Mouse (Mus musculus) midbrain, embryonic 11.5 days (tissue): Measurements from ENCODE around the gene C5ar1. TPM values are rescaled to one million over a fixed set of nuclear protein-coding genes. Genes with fewer than 3 reads are reported as not detected.
A peak's percentile ranks its signal among the peaks of the same experiment; 100 is the strongest.
"Not testable (repeated sequence)": the region's sequence is repeated elsewhere in the genome, so short reads cannot be mapped to it uniquely, and the experiment has no call there.

ENCODE experiments used
- ATAC-seq: fragments of 200-750 bp; cut with Nextera tagmentation; 2 replicates; pipeline ENCODE4 v1.8.0; 2017; ENCODE audit warnings: moderate TSS enrichment, moderate library complexity; ENCODE audit not compliant: low FRiP score
- DNase-seq: peaks from one replicate; pipeline ENCODE4 v3.0.0; 2015; ENCODE audit warnings: low spot score; ENCODE audit errors: missing footprints
- H3K27ac ChIP-seq: fragments of 300-500 bp; sonication (generic); 2 replicates; pipeline ENCODE4 v1.5.1; 2014; ENCODE audit warnings: low read depth, low read length
- H3K27me3 ChIP-seq: fragments of 300-500 bp; sonication (generic); 2 replicates; pipeline ENCODE4 v1.6.1; 2014; ENCODE audit warnings: mild to moderate bottlenecking, low read length, moderate library complexity, mixed read lengths; ENCODE audit not compliant: control insufficient read depth, insufficient read depth
- H3K36me3 ChIP-seq: fragments of 300-500 bp; sonication (generic); 2 replicates; pipeline ENCODE4 v1.6.1; 2014; ENCODE audit warnings: mild to moderate bottlenecking, low read length, moderate library complexity, mixed read lengths; ENCODE audit not compliant: control insufficient read depth, insufficient read depth
- H3K4me1 ChIP-seq: fragments of 300-500 bp; sonication (generic); 2 replicates; pipeline ENCODE4 v1.6.1; 2014; ENCODE audit warnings: low read length; ENCODE audit not compliant: control insufficient read depth, insufficient read depth
- H3K4me2 ChIP-seq: fragments of 300-500 bp; sonication (generic); 2 replicates; pipeline ENCODE4 v1.6.1; 2014; ENCODE audit warnings: mild to moderate bottlenecking, moderate library complexity
- H3K4me3 ChIP-seq: fragments of 300-500 bp; sonication (generic); 2 replicates; pipeline ENCODE4 v1.5.1; 2014; ENCODE audit warnings: low read depth, low read length
- H3K9ac ChIP-seq: fragments of 300-500 bp; sonication (generic); 2 replicates; pipeline ENCODE4 v1.6.1; 2014; ENCODE audit warnings: low read length
- H3K9me3 ChIP-seq: fragments of 300-500 bp; sonication (generic); 2 replicates; pipeline ENCODE4 v1.6.1; 2016; ENCODE audit warnings: low read length; ENCODE audit not compliant: control insufficient read depth
- WGBS: fragments of 180-500 bp; shearing (Covaris S2); extraction: QIAGEN DNeasy Blood & Tissue Kit; methylation state at CpG from one replicate; pipeline ENCODE4 v1.1.7; 2014; 5-methylcytosine and 5-hydroxymethylcytosine counted together
- polyA plus RNA-seq: library from polyadenylated mRNA; unstranded; fragments of >200 nt; fragmentation: Nextera tagmentation; extraction: Ambion mirVana; gene quantifications from 2 replicates; pipeline ENCODE4 v1.2.1, GENCODE M21; 2014

C5ar1 gene
- polyA plus RNA-seq, 1 experiment from 2014 or later = 1.3 TPM

DNA sequence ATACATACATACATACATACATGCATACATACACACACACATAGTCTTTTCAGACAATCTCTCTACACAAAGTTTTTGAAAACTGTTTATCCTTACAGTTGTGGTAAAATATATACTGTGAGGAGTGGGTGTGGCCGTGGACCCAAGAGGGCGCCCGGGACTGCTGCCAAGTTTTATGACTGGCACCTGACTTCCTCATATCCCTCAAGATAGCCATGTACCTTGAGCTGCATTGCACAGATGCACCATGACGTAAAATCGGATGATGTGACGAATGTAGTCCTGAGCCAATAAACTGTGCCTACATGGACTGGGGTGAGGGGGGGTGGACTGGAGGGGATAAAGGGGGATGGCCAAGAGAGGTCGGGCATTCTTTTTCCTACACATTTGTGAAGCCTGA is 7.3 kb upstream of the C5ar1 start:
- not testable (repeated sequence) for H3K4me1 ChIP-seq, H3K4me2 ChIP-seq, H3K9ac ChIP-seq, DNase-seq, ATAC-seq, H3K27me3 ChIP-seq, H3K9me3 ChIP-seq, H3K36me3 ChIP-seq, H3K4me3 ChIP-seq, H3K27ac ChIP-seq
- 91% methylated on average over 7 of the region's 7 CpGs for WGBS

DNA sequence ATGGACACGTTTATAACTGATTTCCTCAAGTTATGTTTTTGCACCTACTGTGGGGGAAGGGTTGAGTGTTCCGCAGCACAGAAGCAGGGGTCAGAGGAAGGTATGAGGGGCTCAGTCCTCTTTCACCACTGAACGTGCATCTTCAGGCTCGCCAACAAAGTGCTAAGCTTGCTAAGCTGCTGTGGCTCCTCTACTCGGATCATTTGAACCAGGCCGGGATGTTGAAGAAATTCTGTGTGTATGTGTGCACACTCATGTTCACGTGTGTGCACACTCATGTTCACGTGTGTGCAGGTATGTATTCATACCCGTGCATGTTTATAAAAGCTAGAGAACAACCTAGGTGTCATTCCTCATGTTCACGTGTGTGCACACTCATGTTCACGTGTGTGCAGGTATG is 6.5 kb upstream of the C5ar1 start:
- no peak for ATAC-seq

DNA sequence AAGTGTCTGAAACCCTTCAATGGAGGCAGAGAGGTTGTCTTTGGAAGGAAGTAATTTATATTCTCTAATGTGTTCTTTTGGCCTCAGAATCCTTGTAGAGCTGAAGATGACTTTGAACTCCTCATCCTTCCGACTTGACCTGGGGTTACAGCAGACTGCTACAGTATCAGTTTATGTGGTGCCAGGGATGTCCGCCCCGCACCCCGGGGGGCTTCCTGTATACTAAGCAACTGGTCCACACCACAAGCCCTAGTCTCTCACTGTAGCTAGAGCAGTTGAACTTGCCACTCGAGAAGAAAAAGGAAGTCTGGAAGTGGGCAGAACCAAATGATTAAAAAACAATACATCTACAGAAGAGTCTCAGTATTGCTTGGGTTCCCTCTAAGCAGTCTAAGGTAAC is 4.5 kb upstream of the C5ar1 start:
- no peak overlapping the region for H3K4me3 ChIP-seq
- ATAC-seq (no peak), DNase-seq (no peak)
- H3K27ac ChIP-seq = no peak overlapping the region
- no peaks in the 10 kb centered on the region for H3K4me1 ChIP-seq
- H3K36me3 ChIP-seq = no peaks in the 10 kb centered on the region
- H3K9me3 ChIP-seq = no peaks in the 10 kb centered on the region; the same call in 1 of the 2 replicates
- H3K27me3 ChIP-seq = no peaks in the 10 kb centered on the region
- no peak overlapping the region for H3K9ac ChIP-seq
- no peak overlapping the region for H3K4me2 ChIP-seq
- 77% methylated on average over 5 of the region's 5 CpGs for WGBS

More for the DNA sequence above, 6.5 kb upstream of the C5ar1 start:
- no peaks in the 10 kb centered on the region for H3K36me3 ChIP-seq
- no peaks in the 10 kb centered on the region; the same call in 1 of the 2 replicates for H3K27me3 ChIP-seq
- no peak overlapping the region for H3K4me2 ChIP-seq
- no peaks in the 10 kb centered on the region for H3K4me1 ChIP-seq
- no peak overlapping the region for H3K4me3 ChIP-seq
- H3K27ac ChIP-seq = no peak overlapping the region
- no peaks in the 10 kb centered on the region; the same call in 1 of the 2 replicates for H3K9me3 ChIP-seq
- peak; percentile 68 for DNase-seq
- WGBS = 87% methylated on average over 11 of the region's 11 CpGs
- no peak overlapping the region for H3K9ac ChIP-seq

GRCm38 (mm10) chr7:16263015-16263787 is 3.9 kb upstream of the C5ar1 start:
- no peak overlapping the region for H3K27ac ChIP-seq
- no peak for ATAC-seq
- H3K4me3 ChIP-seq = no peak overlapping the region
- H3K4me2 ChIP-seq = no peak overlapping the region
- no peaks in the 10 kb centered on the region for H3K4me1 ChIP-seq
- H3K9ac ChIP-seq = no peak overlapping the region
- WGBS = 28% methylated on average over 8 of the region's 8 CpGs
- DNase-seq = peak; percentile 96
- no peaks in the 10 kb centered on the region for H3K36me3 ChIP-seq
- H3K27me3 ChIP-seq = no peaks in the 10 kb centered on the region
- H3K9me3 ChIP-seq = no peaks in the 10 kb centered on the region; the same call in 1 of the 2 replicates

DNA sequence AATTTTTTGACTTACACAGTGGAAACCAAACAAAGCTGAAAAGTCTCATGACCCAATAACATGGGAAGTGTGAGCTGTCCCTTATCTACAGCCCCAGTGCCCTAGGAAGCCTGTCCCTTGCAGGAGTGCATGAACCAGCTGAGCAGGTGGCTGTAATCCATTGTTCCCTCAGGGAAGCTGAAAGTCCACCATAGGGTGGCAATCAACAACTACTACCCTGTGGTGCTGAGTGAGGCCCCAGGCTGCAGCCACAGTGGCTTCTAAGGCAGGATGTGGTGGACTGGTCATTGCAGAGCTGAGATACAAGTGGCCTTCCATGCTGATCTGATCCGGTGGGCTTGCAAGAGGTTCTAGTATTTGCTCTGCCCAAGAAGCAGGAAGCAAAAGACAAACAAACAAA is 1.8 kb upstream of the C5ar1 start:
- Histone ChIP-seq H3K9ac (no peak overlapping the region), H3K4me1 (no peaks in the 10 kb centered on the region), H3K36me3 (no peaks in the 10 kb centered on the region), H3K27ac (no peak overlapping the region), H3K4me3 (no peak overlapping the region), H3K27me3 (no peaks in the 10 kb centered on the region), H3K4me2 (no peak overlapping the region), H3K9me3 (no peaks in the 10 kb centered on the region; the same call in 1 of the 2 replicates)
- ATAC-seq (no peak), DNase-seq (no peak)
- 60% methylated on average over 1 of the region's 1 CpGs for WGBS

GRCm38 (mm10) chr7:16257830-16258229 is 1.5 kb downstream of the C5ar1 start:
- no peaks in the 10 kb centered on the region for H3K27me3 ChIP-seq
- 91% methylated on average over 11 of the region's 11 CpGs for WGBS
- no peaks in the 10 kb centered on the region for H3K36me3 ChIP-seq
- H3K9ac ChIP-seq = no peak overlapping the region
- no peaks in the 10 kb centered on the region for H3K4me1 ChIP-seq
- no peak for ATAC-seq
- DNase-seq = no peak
- no peak overlapping the region for H3K4me2 ChIP-seq
- no peak overlapping the region for H3K4me3 ChIP-seq
- no peaks in the 10 kb centered on the region for H3K9me3 ChIP-seq
- no peak overlapping the region for H3K27ac ChIP-seq

DNA sequence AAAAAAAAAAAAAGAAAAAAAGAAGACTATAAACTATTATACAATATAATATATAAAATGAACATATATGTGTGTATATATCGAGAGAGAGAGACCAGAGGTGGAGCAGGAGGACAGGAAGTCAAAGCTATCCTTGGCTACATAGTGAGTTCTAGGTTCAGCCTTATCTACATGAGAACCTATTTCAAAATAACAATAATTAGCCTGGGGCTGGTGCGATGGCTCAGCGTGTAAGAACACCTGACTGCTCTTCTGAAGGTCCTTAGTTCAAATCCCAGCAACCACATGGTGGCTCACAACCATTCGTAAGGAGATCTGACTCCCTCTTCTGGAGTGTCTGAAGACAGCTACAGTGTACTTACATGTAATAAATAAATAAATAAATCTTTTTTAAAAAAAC is 3.4 kb downstream of the C5ar1 start:
- H3K27me3 ChIP-seq, DNase-seq, H3K36me3 ChIP-seq, H3K4me2 ChIP-seq, H3K4me3 ChIP-seq, H3K9me3 ChIP-seq, H3K4me1 ChIP-seq, H3K9ac ChIP-seq, H3K27ac ChIP-seq, ATAC-seq: not testable (repeated sequence)
- WGBS = 85% methylated on average over 4 of the region's 4 CpGs

- WGBS = 69% methylated on average over 4 of the region's 4 CpGs
- Histone ChIP-seq H3K4me2 (no peak overlapping the region), H3K27me3 (no peaks in the 10 kb centered on the region), H3K36me3 (no peaks in the 10 kb centered on the region), H3K27ac (no peak overlapping the region), H3K9me3 (no peaks in the 10 kb centered on the region), H3K4me1 (no peaks in the 10 kb centered on the region), H3K4me3 (no peak overlapping the region), H3K9ac (no peak overlapping the region)
- no peak for ATAC-seq
- DNase-seq = no peak
Observed at GRCm38 (mm10) chr7:16254195-16254594, 5.1 kb downstream of the C5ar1 start.

- Histone ChIP-seq H3K27ac (no peak overlapping the region), H3K27me3 (no peaks in the 10 kb centered on the region), H3K9me3 (no peaks in the 10 kb centered on the region), H3K4me3 (no peak overlapping the region), H3K9ac (no peak overlapping the region), H3K4me2 (no peak overlapping the region), H3K36me3 (no peaks in the 10 kb centered on the region), H3K4me1 (no peaks in the 10 kb centered on the region)
- WGBS = 86% methylated on average over 5 of the region's 5 CpGs
- no peak for DNase-seq
- ATAC-seq = no peak
Observed at GRCm38 (mm10) chr7:16250687-16251086, 8.7 kb downstream of the C5ar1 start.
